Mouse (Mus musculus) granulocyte monocyte progenitor cell, adult 5-6 weeks (primary cell): ENCODE measurements around the gene Gm20905. TPM values are rescaled to one million over a fixed set of nuclear protein-coding genes. Genes with fewer than 3 reads are reported as not detected.
"Not testable (repeated sequence)": the region's sequence is repeated elsewhere in the genome, so short reads cannot be mapped to it uniquely, and the experiment has no call there.

Experiments used
- ATAC-seq: replicated peaks from 2 replicates; pipeline ENCODE4 v1.8.0; 2016; ENCODE audit warnings: mild to moderate bottlenecking, moderate TSS enrichment, inconsistent platforms; ENCODE audit not compliant: poor library complexity, severe bottlenecking
- total RNA-seq, 2 experiments: library from RNA; stranded (forward) in 1 of 2; stranded (reverse) in 1 of 2; fragments of 200-712, 200-1000 nt in 1 of 2; fragments of >200 nt in 1 of 2; fragmentation: Nextera tagmentation in 1 of 2; gene quantifications; 2 replicates each; pipeline ENCODE4 v1.2.3; 2014 to 2017

The Gm20905 gene
- total RNA-seq (2014; fragmentation: Nextera tagmentation) (not detected in 2 replicates), total RNA-seq (2017) (not detected in 2 replicates)

DNA sequence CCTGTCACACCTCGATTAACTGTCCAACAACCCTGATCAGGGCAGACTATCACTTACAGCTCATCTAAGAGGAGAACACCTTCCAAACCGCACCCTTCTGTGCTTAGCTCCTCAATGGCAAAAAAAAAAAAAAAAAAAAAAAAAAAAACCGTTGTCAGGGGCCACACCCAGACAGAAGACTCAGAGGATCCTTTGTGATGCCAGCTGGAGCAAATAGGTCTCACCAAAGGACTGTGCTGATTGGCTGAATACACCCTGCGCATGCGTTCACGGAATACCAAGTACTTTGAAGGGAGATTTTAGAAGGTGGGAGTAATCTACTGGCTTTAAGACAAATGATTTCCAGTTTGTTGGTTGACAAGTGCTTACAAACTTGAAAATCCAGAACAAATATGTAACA, at the start of gene Gm20905:
TSS of gene Gm20905 (minus strand) at position 101 of the 400 bp plus-strand sequence.
- not testable (repeated sequence) for ATAC-seq
